Mouse (Mus musculus) embryonic facial prominence, embryonic 13.5 days (tissue): ENCODE data around the gene Ap2a2. TPM values are rescaled to one million over a fixed set of nuclear protein-coding genes. Genes with fewer than 3 reads are reported as not detected.

Experiments
- ATAC-seq: fragments of 200-750 bp; cut with Nextera tagmentation; 2 replicates; pipeline ENCODE4 v1.8.0; 2017; ENCODE audit warnings: low read depth; ENCODE audit not compliant: insufficient number of reproducible peaks, insufficient read depth, low FRiP score, low TSS enrichment
- H3K27ac ChIP-seq: fragments of 300-500 bp; sonication (generic); 2 replicates; pipeline ENCODE4 v1.5.1; 2015; ENCODE audit warnings: moderate library complexity, mild to moderate bottlenecking, inconsistent platforms
- H3K27me3 ChIP-seq: fragments of 300-500 bp; sonication (generic); 2 replicates; pipeline ENCODE4 v1.6.1; 2015; ENCODE audit warnings: mild to moderate bottlenecking, inconsistent platforms
- H3K36me3 ChIP-seq: fragments of 300-500 bp; sonication (generic); 2 replicates; pipeline ENCODE4 v1.6.1; 2015; ENCODE audit warnings: mild to moderate bottlenecking, inconsistent platforms
- H3K4me1 ChIP-seq: fragments of 300-500 bp; sonication (generic); 2 replicates; pipeline ENCODE4 v1.6.1; 2015; ENCODE audit warnings: inconsistent platforms
- H3K4me2 ChIP-seq: fragments of 300-500 bp; sonication (generic); 2 replicates; pipeline ENCODE4 v1.6.1; 2015; ENCODE audit warnings: moderate library complexity, mild to moderate bottlenecking, inconsistent platforms
- H3K4me3 ChIP-seq: fragments of 300-500 bp; sonication (generic); 2 replicates; pipeline ENCODE4 v1.5.1; 2015; ENCODE audit warnings: mild to moderate bottlenecking, inconsistent platforms
- H3K9ac ChIP-seq: fragments of 300-500 bp; sonication (generic); 2 replicates; pipeline ENCODE4 v1.6.1; 2015; ENCODE audit warnings: mild to moderate bottlenecking, inconsistent platforms
- H3K9me3 ChIP-seq: fragments of 300-500 bp; sonication (generic); 2 replicates; pipeline ENCODE4 v1.6.1; 2016; ENCODE audit warnings: inconsistent platforms
- WGBS: fragments of 180-500 bp; shearing (Covaris S2); methylation state at CpG from one replicate; pipeline ENCODE4 v1.1.7; 2015; ENCODE audit warnings: mixed read lengths; 5-methylcytosine and 5-hydroxymethylcytosine counted together
- microRNA-seq: library from miRNA; unstranded; fragments of <30 nt; microRNA quantifications from one replicate; pipeline ENCODE4, GENCODE M21; 2016
- polyA plus RNA-seq: library from polyadenylated mRNA; unstranded; fragments of >200 nt; fragmentation: Nextera tagmentation; extraction: Ambion mirVana; gene quantifications from 2 replicates; pipeline ENCODE4 v1.2.1, GENCODE M21; 2015

The Ap2a2 gene
- polyA plus RNA-seq, 1 experiment from 2014 or later = 80.1 TPM

- WGBS = 74% methylated on average over 4 of the region's 4 CpGs
- H3K27ac ChIP-seq = no peak overlapping the region
- ATAC-seq = no peak
Measured at GRCm38 (mm10) chr7:141670999-141671398, 109.0 kb downstream of the Ap2a2 start.

GRCm38 (mm10) chr7:141671626-141672291 is 109.8 kb downstream of the Ap2a2 start:
- Histone ChIP-seq H3K9ac (no peak overlapping the region), H3K27ac (no peak overlapping the region), H3K4me1 (no peaks in the 10 kb centered on the region), H3K4me3 (no peak overlapping the region), H3K9me3 (no peaks in the 10 kb centered on the region), H3K4me2 (no peak overlapping the region), H3K36me3 (no peaks in the 10 kb centered on the region), H3K27me3 (no peaks in the 10 kb centered on the region)
- no peak for ATAC-seq
- WGBS = 84% methylated on average over 5 of the region's 5 CpGs

More at GRCm38 (mm10) chr7:141670999-141671398, 109.0 kb downstream of the Ap2a2 start:
- Histone ChIP-seq H3K9ac (no peak overlapping the region), H3K4me1 (no peaks in the 10 kb centered on the region), H3K36me3 (no peaks in the 10 kb centered on the region), H3K9me3 (no peaks in the 10 kb centered on the region), H3K27me3 (no peaks in the 10 kb centered on the region), H3K4me3 (no peak overlapping the region), H3K4me2 (no peak overlapping the region)

- Histone ChIP-seq H3K27ac (no peak overlapping the region), H3K36me3 (no peaks in the 10 kb centered on the region), H3K4me1 (0 out of 2 replicates have a peak, but pooled peaks cover 2% of the 10 kb centered on the region), H3K9me3 (no peaks in the 10 kb centered on the region), H3K27me3 (no peaks in the 10 kb centered on the region), H3K4me3 (no peak overlapping the region), H3K9ac (no peak overlapping the region), H3K4me2 (no peak overlapping the region)
- ATAC-seq = no peak
- WGBS = 78% methylated on average over 4 of the region's 4 CpGs
Measured at GRCm38 (mm10) chr7:141678922-141679321, 116.9 kb downstream of the Ap2a2 start.

Small RNAs within 50 kb of the gene (microRNA-seq; reads per million reads assigned to microRNA genes)
- 3.5 reads per million, percentile 13 among the genes with 10 or more reads in this experiment for gene Mir7063

Other genes starting within 250 kb of the Ap2a2 start
- 81.1 and 83.3 TPM in 2 replicates for gene Deaf1, start 234.5 kb upstream of the Ap2a2 start, polyA plus RNA-seq
- 57.7 and 58.0 TPM in 2 replicates for gene Tmem80, start 234.4 kb upstream of the Ap2a2 start, polyA plus RNA-seq
- gene Eps8l2, start 223.3 kb upstream of the Ap2a2 start, polyA plus RNA-seq = 12.1 and 13.1 TPM in 2 replicates
- 268 and 277 TPM in 2 replicates for gene Taldo1, start 170.0 kb upstream of the Ap2a2 start, polyA plus RNA-seq
- 73.2 and 74.2 TPM in 2 replicates for gene Gatd1, start 148.0 kb upstream of the Ap2a2 start, polyA plus RNA-seq
- gene Cend1, start 132.7 kb upstream of the Ap2a2 start, polyA plus RNA-seq = 2.8 and 3.4 TPM in 2 replicates
- gene Slc25a22, start 124.3 kb upstream of the Ap2a2 start, polyA plus RNA-seq = 32.4 and 35.3 TPM in 2 replicates
- 11.4 and 12.0 TPM in 2 replicates for gene Pidd1, start 118.1 kb upstream of the Ap2a2 start, polyA plus RNA-seq
- 1,344 and 1,500 TPM in 2 replicates for gene Rplp2, start 114.8 kb upstream of the Ap2a2 start, polyA plus RNA-seq
- gene Pnpla2, start 107.0 kb upstream of the Ap2a2 start, polyA plus RNA-seq = 13.4 and 13.5 TPM in 2 replicates
- gene Cracr2b, start 101.1 kb upstream of the Ap2a2 start, polyA plus RNA-seq = 11.5 and 12.7 TPM in 2 replicates
- gene Cd151, start 94.8 kb upstream of the Ap2a2 start, polyA plus RNA-seq = 16.5 and 16.6 TPM in 2 replicates
- gene Polr2l, start 87.0 kb upstream of the Ap2a2 start, polyA plus RNA-seq = 64.5 and 70.3 TPM in 2 replicates
- 46.4 and 55.6 TPM in 2 replicates for gene Tspan4, start 86.9 kb upstream of the Ap2a2 start, polyA plus RNA-seq
- 34.6 and 40.5 TPM in 2 replicates for gene Chid1, start 22.3 kb upstream of the Ap2a2 start, polyA plus RNA-seq
- 0.18 and 0.30 TPM in 2 replicates for gene Muc6, start 93.1 kb downstream of the Ap2a2 start, polyA plus RNA-seq
- 1.4 and 1.7 TPM in 2 replicates for gene Muc2, start 128.2 kb downstream of the Ap2a2 start, polyA plus RNA-seq
- gene Muc5ac, start 226.8 kb downstream of the Ap2a2 start, polyA plus RNA-seq = not detected in 2 replicates